Mouse (Mus musculus) embryonic facial prominence, embryonic 10.5 days (tissue): ENCODE results near the gene 2700049A03Rik. TPM values are rescaled to one million over a fixed set of nuclear protein-coding genes. Genes with fewer than 3 reads are reported as not detected.
A peak's percentile ranks its signal among the peaks of the same experiment; 100 is the strongest.

Source experiments
- DNase-seq: peaks from one replicate; pipeline ENCODE4 v3.0.0-alpha.2; 2017; ENCODE audit warnings: low spot score
- H3K27ac ChIP-seq: fragments of 300-500 bp; sonication (generic); replicated peaks from 2 replicates; pipeline ENCODE4 v1.5.1; 2016; ENCODE audit warnings: mild to moderate bottlenecking
- H3K27me3 ChIP-seq: fragments of 300-500 bp; sonication (generic); replicated peaks from 2 replicates; pipeline ENCODE4 v1.6.1; 2016; ENCODE audit warnings: low read depth, mild to moderate bottlenecking; ENCODE audit not compliant: poor library complexity, severe bottlenecking
- H3K36me3 ChIP-seq: fragments of 300-500 bp; sonication (generic); replicated peaks from 2 replicates; pipeline ENCODE4 v1.6.1; 2016; ENCODE audit warnings: mild to moderate bottlenecking, moderate library complexity
- H3K4me1 ChIP-seq: fragments of 300-500 bp; sonication (generic); 2 replicates; pipeline ENCODE4 v1.6.1; 2016
- H3K4me3 ChIP-seq: fragments of 300-500 bp; sonication (generic); 2 replicates; pipeline ENCODE4 v1.5.1; 2016; ENCODE audit warnings: mild to moderate bottlenecking, moderate library complexity
- H3K9me3 ChIP-seq: fragments of 300-500 bp; sonication (generic); 2 replicates; pipeline ENCODE4 v1.6.1; 2016; ENCODE audit warnings: mild to moderate bottlenecking
- WGBS: fragments of 180-500 bp; shearing (Covaris S2); methylation state at CpG from one replicate; pipeline ENCODE4 v1.1.7; 2016; 5-methylcytosine and 5-hydroxymethylcytosine counted together
- polyA plus RNA-seq: library from polyadenylated mRNA; unstranded; fragments of >200 nt; fragmentation: Nextera tagmentation; extraction: Ambion mirVana; gene quantifications from 2 replicates; pipeline ENCODE4 v1.2.1, GENCODE M21; 2016

2700049A03Rik gene
- polyA plus RNA-seq, 1 experiment from 2014 or later = 19.4 TPM

- DNase-seq = peak; percentile 16
- 63% methylated on average over 3 of the region's 3 CpGs for WGBS
- peaks cover 71% of the 10 kb centered on the region for H3K36me3 ChIP-seq
These were observed 61.0 kb downstream of the 2700049A03Rik start for GRCm38 (mm10) chr12:71197671-71198070.

GRCm38 (mm10) chr12:71201753-71202152 lies 65.1 kb downstream of the 2700049A03Rik start:
- no peaks in the 10 kb centered on the region for H3K9me3 ChIP-seq
- peaks cover 66% of the 10 kb centered on the region for H3K36me3 ChIP-seq
- no peak overlapping the region for H3K4me3 ChIP-seq
- DNase-seq = no peak
- H3K27me3 ChIP-seq = no peaks in the 10 kb centered on the region
- H3K4me1 ChIP-seq = peaks cover 11% of the 10 kb centered on the region
- WGBS = 77% methylated on average over 5 of the region's 5 CpGs
- no peak overlapping the region for H3K27ac ChIP-seq

More at GRCm38 (mm10) chr12:71197671-71198070, 61.0 kb downstream of the 2700049A03Rik start:
- Histone ChIP-seq H3K27ac (no peak overlapping the region), H3K9me3 (no peaks in the 10 kb centered on the region), H3K27me3 (no peaks in the 10 kb centered on the region), H3K4me1 (peaks cover 9% of the 10 kb centered on the region), H3K4me3 (no peak overlapping the region)

- Histone ChIP-seq H3K36me3 (peaks cover 59% of the 10 kb centered on the region), H3K4me3 (no peak overlapping the region), H3K9me3 (no peaks in the 10 kb centered on the region), H3K27ac (no peak overlapping the region), H3K27me3 (no peaks in the 10 kb centered on the region), H3K4me1 (peaks cover 11% of the 10 kb centered on the region)
- 93% methylated on average over 3 of the region's 3 CpGs for WGBS
- DNase-seq = no peak
These were observed 67.7 kb downstream of the 2700049A03Rik start for GRCm38 (mm10) chr12:71204303-71204702.

GRCm38 (mm10) chr12:71217191-71217590 lies 80.5 kb downstream of the 2700049A03Rik start:
- Histone ChIP-seq H3K27me3 (no peaks in the 10 kb centered on the region), H3K9me3 (no peaks in the 10 kb centered on the region), H3K27ac (no peak overlapping the region), H3K4me1 (no peaks in the 10 kb centered on the region), H3K4me3 (no peak overlapping the region), H3K36me3 (peaks cover 71% of the 10 kb centered on the region)
- DNase-seq = no peak
- 78% methylated on average over 9 of the region's 9 CpGs for WGBS

- no peaks in the 10 kb centered on the region for H3K9me3 ChIP-seq
- no peaks in the 10 kb centered on the region for H3K4me1 ChIP-seq
- DNase-seq = no peak
- H3K27me3 ChIP-seq = no peaks in the 10 kb centered on the region
- H3K27ac ChIP-seq = peak overlapping the region; percentile 51; the same call in 1 of the 2 replicates
- H3K4me3 ChIP-seq = no peak overlapping the region
- peaks cover 77% of the 10 kb centered on the region for H3K36me3 ChIP-seq
- WGBS = 81% methylated on average over 6 of the region's 6 CpGs
These were observed 81.3 kb downstream of the 2700049A03Rik start for GRCm38 (mm10) chr12:71217866-71218522.

GRCm38 (mm10) chr12:71222761-71223160 lies 86.1 kb downstream of the 2700049A03Rik start:
- Histone ChIP-seq H3K4me1 (peaks cover 8% of the 10 kb centered on the region), H3K4me3 (no peak overlapping the region), H3K36me3 (peaks cover 67% of the 10 kb centered on the region), H3K27ac (no peak overlapping the region), H3K27me3 (no peaks in the 10 kb centered on the region), H3K9me3 (no peaks in the 10 kb centered on the region)
- DNase-seq = no peak
- 96% methylated on average over 6 of the region's 6 CpGs for WGBS

- Histone ChIP-seq H3K36me3 (peaks cover 41% of the 10 kb centered on the region), H3K4me3 (no peak overlapping the region), H3K27me3 (no peaks in the 10 kb centered on the region), H3K9me3 (no peaks in the 10 kb centered on the region), H3K27ac (peak overlapping the region; percentile 76), H3K4me1 (peaks cover 26% of the 10 kb centered on the region)
- WGBS = 30% methylated on average over 4 of the region's 4 CpGs
- DNase-seq = peak; percentile 68
These were observed 91.1 kb downstream of the 2700049A03Rik start for GRCm38 (mm10) chr12:71227769-71228168.

GRCm38 (mm10) chr12:71228925-71229649 lies 92.4 kb downstream of the 2700049A03Rik start:
- DNase-seq = no peak
- Histone ChIP-seq H3K36me3 (peaks cover 34% of the 10 kb centered on the region), H3K4me1 (peaks cover 26% of the 10 kb centered on the region), H3K27me3 (no peaks in the 10 kb centered on the region), H3K9me3 (no peaks in the 10 kb centered on the region), H3K27ac (peak overlapping the region; percentile 61; the same call in 1 of the 2 replicates), H3K4me3 (no peak overlapping the region)
- WGBS = 68% methylated on average over 10 of the region's 10 CpGs

- Histone ChIP-seq H3K9me3 (no peaks in the 10 kb centered on the region), H3K36me3 (peaks cover 25% of the 10 kb centered on the region), H3K27ac (no peak overlapping the region), H3K4me3 (no peak overlapping the region), H3K27me3 (no peaks in the 10 kb centered on the region), H3K4me1 (peaks cover 26% of the 10 kb centered on the region)
- no peak for DNase-seq
- WGBS = 88% methylated on average over 9 of the region's 9 CpGs
These were observed 94.9 kb downstream of the 2700049A03Rik start for GRCm38 (mm10) chr12:71231561-71231960.

GRCm38 (mm10) chr12:71233426-71233825 lies 96.8 kb downstream of the 2700049A03Rik start:
- WGBS = 85% methylated on average over 5 of the region's 5 CpGs
- Histone ChIP-seq H3K4me1 (peaks cover 14% of the 10 kb centered on the region), H3K36me3 (peaks cover 27% of the 10 kb centered on the region), H3K4me3 (no peak overlapping the region), H3K9me3 (no peaks in the 10 kb centered on the region), H3K27me3 (no peaks in the 10 kb centered on the region), H3K27ac (no peak overlapping the region)
- DNase-seq = no peak

GRCm38 (mm10) chr12:71237074-71237473 lies 100.4 kb downstream of the 2700049A03Rik start:
- 90% methylated on average over 4 of the region's 4 CpGs for WGBS
- Histone ChIP-seq H3K36me3 (peaks cover 37% of the 10 kb centered on the region), H3K9me3 (peaks cover 12% of the 10 kb centered on the region), H3K4me3 (no peak overlapping the region), H3K27ac (peak overlapping the region; percentile 30; the same call in 1 of the 2 replicates), H3K27me3 (no peaks in the 10 kb centered on the region), H3K4me1 (0 out of 2 replicates have a peak, but pooled peaks cover 3% of the 10 kb centered on the region)
- DNase-seq = no peak

GRCm38 (mm10) chr12:71242791-71243190 lies 106.1 kb downstream of the 2700049A03Rik start:
- H3K27me3 ChIP-seq = no peaks in the 10 kb centered on the region
- H3K36me3 ChIP-seq = peaks cover 50% of the 10 kb centered on the region
- peaks cover 36% of the 10 kb centered on the region for H3K9me3 ChIP-seq
- H3K4me1 ChIP-seq = peaks cover 18% of the 10 kb centered on the region
- H3K27ac ChIP-seq = no peak overlapping the region
- 94% methylated on average over 9 of the region's 9 CpGs for WGBS
- H3K4me3 ChIP-seq = no peak overlapping the region
- DNase-seq = no peak
